Mouse (Mus musculus): Measurements from ENCODE around the gene Dmrtc1c2. TPM values are rescaled to one million over a fixed set of nuclear protein-coding genes. Genes with fewer than 3 reads are reported as not detected.
"Not testable (repeated sequence)": the region's sequence is repeated elsewhere in the genome, so short reads cannot be mapped to it uniquely, and the experiment has no call there.

Dmrtc1c2 gene
- not detected in 2 replicates for polyA plus RNA-seq (2014; fragmentation: Nextera tagmentation; extraction: Ambion mirVana)

- H3K36me3 ChIP-seq (replicated peaks; ENCODE audit: control insufficient read depth, insufficient read depth); H3K27ac ChIP-seq; H3K4me1 ChIP-seq (replicated peaks; ENCODE audit: control insufficient read depth, insufficient read depth, low read length); H3K4me2 ChIP-seq (replicated peaks); H3K27me3 ChIP-seq (ENCODE audit: control insufficient read depth, insufficient read depth, low read length); DNase-seq (ENCODE audit: low spot score); ATAC-seq (ENCODE audit: low FRiP score); H3K4me3 ChIP-seq (replicated peaks; ENCODE audit: low read length); H3K9ac ChIP-seq; H3K9me3 ChIP-seq (ENCODE audit: control insufficient read depth, low read length): not testable (repeated sequence)
- WGBS: 94% methylated on average over 2 of the region's 13 CpGs
Measured at GRCm38 (mm10) chrX:102854516-102854915, at the start of gene Dmrtc1c2. TSS of gene Dmrtc1c2 (minus strand) at chrX:102854616.

DNA sequence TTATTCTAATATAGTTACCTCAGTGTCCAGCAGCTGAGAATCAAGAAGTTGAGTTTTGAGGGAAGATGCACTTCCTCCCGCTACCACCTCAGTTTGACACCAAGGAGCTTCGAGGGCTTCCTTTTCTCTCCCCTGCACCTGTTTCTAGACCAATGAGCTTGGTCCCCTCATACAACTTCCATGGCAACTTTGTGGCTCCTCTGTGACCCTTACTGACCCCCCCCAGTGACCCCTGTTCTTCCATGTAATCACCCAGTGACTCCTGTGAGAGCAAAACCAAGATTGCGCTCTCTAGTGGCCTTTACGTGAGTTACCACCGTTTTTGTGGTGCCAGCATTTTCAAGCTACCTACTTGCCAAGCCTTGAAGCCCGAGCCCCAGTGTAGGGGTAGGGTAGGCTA is 13.5 kb upstream of the Dmrtc1c2 start, which contains the start of gene 1700031F05Rik:
Gene 1700031F05Rik, minus strand, starts transcription at position 101 of the 400 bp plus-strand sequence.
- Histone ChIP-seq H3K4me3 (replicated peaks; ENCODE audit: low read length) (no peak within 1 kb of the TSS), H3K9me3 (ENCODE audit: control insufficient read depth, low read length) (no peaks in the 10 kb centered on the region), H3K4me1 (replicated peaks; ENCODE audit: control insufficient read depth, insufficient read depth, low read length) (no peaks in the 10 kb centered on the region), H3K36me3 (replicated peaks; ENCODE audit: control insufficient read depth, insufficient read depth) (no peaks in the 10 kb centered on the region), H3K4me2 (replicated peaks) (no peak within 1 kb of the TSS), H3K9ac (no peak within 1 kb of the TSS), H3K27me3 (ENCODE audit: control insufficient read depth, insufficient read depth, low read length) (no peaks in the 10 kb centered on the region), H3K27ac (no peak within 1 kb of the TSS)
- ATAC-seq (ENCODE audit: low FRiP score) (no peak), DNase-seq (ENCODE audit: low spot score) (no peak)
- 86% methylated on average over 6 of the region's 6 CpGs for WGBS

DNA sequence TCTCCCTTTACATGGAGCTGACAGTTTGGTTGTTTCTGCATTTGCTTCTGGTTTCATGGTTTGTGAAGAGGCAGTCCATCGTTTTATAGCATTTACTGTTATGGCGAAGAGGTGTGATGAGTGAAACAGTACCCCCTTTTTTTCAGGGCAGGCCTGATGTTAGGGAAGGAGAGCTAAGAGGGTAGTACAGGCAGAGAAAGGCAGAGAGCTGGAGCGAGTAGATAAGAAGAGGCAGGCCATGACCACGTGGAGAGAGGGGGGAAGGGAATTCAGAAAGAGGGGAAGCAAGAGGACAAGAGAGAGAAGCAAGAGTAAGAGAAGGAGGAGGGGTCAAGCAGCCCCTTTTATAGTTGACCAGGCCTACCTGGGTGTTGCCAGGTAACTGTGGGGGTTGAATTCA is 42.1 kb downstream of the Dmrtc1c2 start:
- H3K9me3 ChIP-seq (ENCODE audit: control insufficient read depth, low read length): no peaks in the 10 kb centered on the region
- DNase-seq (ENCODE audit: low spot score) (no peak), ATAC-seq (ENCODE audit: low FRiP score) (no peak)
- H3K9ac ChIP-seq: no peak overlapping the region
- no peaks in the 10 kb centered on the region for H3K36me3 ChIP-seq (replicated peaks; ENCODE audit: control insufficient read depth, insufficient read depth)
- H3K27me3 ChIP-seq (ENCODE audit: control insufficient read depth, insufficient read depth, low read length): peaks cover 15% of the 10 kb centered on the region; the same call in 1 of the 2 replicates
- H3K4me3 ChIP-seq (replicated peaks; ENCODE audit: low read length): no peak overlapping the region
- 70% methylated on average over 4 of the region's 4 CpGs for WGBS
- no peaks in the 10 kb centered on the region for H3K4me1 ChIP-seq (replicated peaks; ENCODE audit: control insufficient read depth, insufficient read depth, low read length)
- H3K4me2 ChIP-seq (replicated peaks): no peak overlapping the region
- H3K27ac ChIP-seq: no peak overlapping the region

DNA sequence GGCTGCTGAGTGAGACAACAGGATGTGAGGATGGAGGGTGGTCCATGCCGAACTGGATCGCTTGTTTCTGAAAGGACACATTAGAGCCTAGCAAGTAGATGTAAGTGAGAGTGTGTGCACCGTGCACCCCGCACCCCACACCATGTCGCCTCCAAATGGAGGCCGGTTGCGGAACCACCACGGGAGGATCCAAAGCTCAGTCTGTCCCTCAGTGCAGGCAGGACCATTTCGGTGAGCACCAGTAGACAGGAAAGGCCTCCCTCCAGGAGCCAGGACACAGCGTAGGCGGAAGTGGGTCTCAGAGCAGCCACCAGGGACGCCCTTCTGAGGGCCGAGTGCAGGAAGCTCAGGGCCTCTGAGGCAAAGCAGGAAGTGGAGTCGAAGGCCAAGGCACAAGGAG is 51.8 kb downstream of the Dmrtc1c2 start, which contains the start of gene Dmrtc1c1:
Gene Dmrtc1c1, plus strand, starts transcription at position 301 of the 400 bp plus-strand sequence.
- not testable (repeated sequence) for H3K9me3 ChIP-seq (ENCODE audit: control insufficient read depth, low read length); H3K36me3 ChIP-seq (replicated peaks; ENCODE audit: control insufficient read depth, insufficient read depth); DNase-seq (ENCODE audit: low spot score); H3K27me3 ChIP-seq (ENCODE audit: control insufficient read depth, insufficient read depth, low read length); H3K4me3 ChIP-seq (replicated peaks; ENCODE audit: low read length); H3K4me2 ChIP-seq (replicated peaks); H3K27ac ChIP-seq; H3K4me1 ChIP-seq (replicated peaks; ENCODE audit: control insufficient read depth, insufficient read depth, low read length); H3K9ac ChIP-seq; ATAC-seq (ENCODE audit: low FRiP score)
- 100% methylated on average over 1 of the region's 14 CpGs for WGBS

Other genes with a start within 250 kb of the Dmrtc1c2 start
- 9.4 TPM in 2 replicates for gene Phka1, start 210.4 kb downstream of the Dmrtc1c2 start, polyA plus RNA-seq (2014; fragmentation: Nextera tagmentation; extraction: Ambion mirVana)
- gene Gm3880, start 167.6 kb downstream of the Dmrtc1c2 start, polyA plus RNA-seq (2014; fragmentation: Nextera tagmentation; extraction: Ambion mirVana): not detected in 2 replicates
- gene Gm9112, start 147.0 kb downstream of the Dmrtc1c2 start, polyA plus RNA-seq (2014; fragmentation: Nextera tagmentation; extraction: Ambion mirVana): not detected in 2 replicates
- not detected in 2 replicates for gene Dmrtc1b, start 146.8 kb downstream of the Dmrtc1c2 start, polyA plus RNA-seq (2014; fragmentation: Nextera tagmentation; extraction: Ambion mirVana)
- gene Dmrtc1c1, start 51.7 kb downstream of the Dmrtc1c2 start, polyA plus RNA-seq (2014; fragmentation: Nextera tagmentation; extraction: Ambion mirVana): not detected in 2 replicates
- gene 1700031F05Rik, start 13.4 kb upstream of the Dmrtc1c2 start, polyA plus RNA-seq (2014; fragmentation: Nextera tagmentation; extraction: Ambion mirVana): not detected in 2 replicates
- 1.4 and 2.4 TPM in 2 replicates for gene Dmrtc1a, start 54.1 kb upstream of the Dmrtc1c2 start, polyA plus RNA-seq (2014; fragmentation: Nextera tagmentation; extraction: Ambion mirVana)
- gene 1700011M02Rik, start 54.3 kb upstream of the Dmrtc1c2 start, polyA plus RNA-seq (2014; fragmentation: Nextera tagmentation; extraction: Ambion mirVana): not detected in 2 replicates
- not detected in 2 replicates for gene 1700018G05Rik, start 73.8 kb upstream of the Dmrtc1c2 start, polyA plus RNA-seq (2014; fragmentation: Nextera tagmentation; extraction: Ambion mirVana)